Mouse (Mus musculus): Measurements from ENCODE around the gene Gm13030. TPM values are rescaled to one million over a fixed set of nuclear protein-coding genes. Genes with fewer than 3 reads are reported as not detected.
A peak's percentile ranks its signal among the peaks of the same experiment; 100 is the strongest.
"Not testable (repeated sequence)": the region's sequence is repeated elsewhere in the genome, so short reads cannot be mapped to it uniquely, and the experiment has no call there.

Gm13030 gene
- polyA plus RNA-seq, 1 experiment from 2014 or later, result not detected

- Histone ChIP-seq H3K9ac (ENCODE audit: low read depth, low read length) (no peak overlapping the region), H3K4me2 (ENCODE audit: low read length) (no peak overlapping the region), H3K36me3 (ENCODE audit: insufficient read depth, low read length) (peaks cover 32% of the 10 kb centered on the region), H3K4me1 (replicated peaks; ENCODE audit: insufficient read depth, low read length) (no peaks in the 10 kb centered on the region), H3K4me3 (replicated peaks; ENCODE audit: low read depth, low read length) (no peak overlapping the region), H3K9me3 (replicated peaks; ENCODE audit: low read length) (no peaks in the 10 kb centered on the region), H3K27ac (no peak overlapping the region), H3K27me3 (ENCODE audit: insufficient read depth, low read length) (no peaks in the 10 kb centered on the region)
- DNase-seq (ENCODE audit: low spot score) (no peak), ATAC-seq (replicated peaks; ENCODE audit: low FRiP score, low read depth) (no peak)
- TF ChIP-seq CTCF (IDR thresholded peaks at IDR 0.05; ENCODE audit: low read depth), result no peak
- 94% methylated on average over 18 of the region's 18 CpGs for WGBS
These were observed 32.0 kb upstream of the Gm13030 start for GRCm38 (mm10) chr4:138905624-138906337.

GRCm38 (mm10) chr4:138899361-138899760 lies 25.6 kb upstream of the Gm13030 start:
- Histone ChIP-seq H3K4me2 (ENCODE audit: low read length) (no peak overlapping the region), H3K27ac (no peak overlapping the region), H3K9me3 (replicated peaks; ENCODE audit: low read length) (no peaks in the 10 kb centered on the region), H3K4me1 (replicated peaks; ENCODE audit: insufficient read depth, low read length) (no peaks in the 10 kb centered on the region), H3K36me3 (ENCODE audit: insufficient read depth, low read length) (peaks cover 32% of the 10 kb centered on the region), H3K27me3 (ENCODE audit: insufficient read depth, low read length) (no peaks in the 10 kb centered on the region), H3K4me3 (replicated peaks; ENCODE audit: low read depth, low read length) (no peak overlapping the region), H3K9ac (ENCODE audit: low read depth, low read length) (no peak overlapping the region)
- 69% methylated on average over 7 of the region's 7 CpGs for WGBS
- ATAC-seq (replicated peaks; ENCODE audit: low FRiP score, low read depth) (no peak), DNase-seq (ENCODE audit: low spot score) (peak; percentile 14)
- TF ChIP-seq CTCF (IDR thresholded peaks at IDR 0.05; ENCODE audit: low read depth), result no peak

- not testable (repeated sequence) for H3K4me2 ChIP-seq (ENCODE audit: low read length); ATAC-seq (replicated peaks; ENCODE audit: low FRiP score, low read depth); H3K27me3 ChIP-seq (ENCODE audit: insufficient read depth, low read length); H3K9me3 ChIP-seq (replicated peaks; ENCODE audit: low read length); H3K27ac ChIP-seq; H3K4me1 ChIP-seq (replicated peaks; ENCODE audit: insufficient read depth, low read length); DNase-seq (ENCODE audit: low spot score); H3K4me3 ChIP-seq (replicated peaks; ENCODE audit: low read depth, low read length); H3K9ac ChIP-seq (ENCODE audit: low read depth, low read length)
- WGBS, result 90% methylated on average over 11 of the region's 11 CpGs
- peaks cover 23% of the 10 kb centered on the region for H3K36me3 ChIP-seq (ENCODE audit: insufficient read depth, low read length)
These were observed 20.0 kb upstream of the Gm13030 start for GRCm38 (mm10) chr4:138893789-138894188.

GRCm38 (mm10) chr4:138892655-138893054 lies 18.9 kb upstream of the Gm13030 start:
- Histone ChIP-seq H3K9ac (ENCODE audit: low read depth, low read length) (no peak overlapping the region), H3K4me1 (replicated peaks; ENCODE audit: insufficient read depth, low read length) (no peaks in the 10 kb centered on the region), H3K9me3 (replicated peaks; ENCODE audit: low read length) (no peaks in the 10 kb centered on the region), H3K36me3 (ENCODE audit: insufficient read depth, low read length) (peaks cover 21% of the 10 kb centered on the region), H3K27ac (no peak overlapping the region), H3K4me2 (ENCODE audit: low read length) (no peak overlapping the region), H3K4me3 (replicated peaks; ENCODE audit: low read depth, low read length) (no peak overlapping the region), H3K27me3 (ENCODE audit: insufficient read depth, low read length) (no peaks in the 10 kb centered on the region)
- DNase-seq (ENCODE audit: low spot score) (no peak), ATAC-seq (replicated peaks; ENCODE audit: low FRiP score, low read depth) (no peak)
- no peak for TF ChIP-seq CTCF (IDR thresholded peaks at IDR 0.05; ENCODE audit: low read depth)
- WGBS, result 59% methylated on average over 6 of the region's 6 CpGs

- H3K4me1 ChIP-seq (replicated peaks; ENCODE audit: insufficient read depth, low read length), result no peaks in the 10 kb centered on the region
- TF ChIP-seq CTCF (IDR thresholded peaks at IDR 0.05; ENCODE audit: low read depth), result no peak
- H3K27me3 ChIP-seq (ENCODE audit: insufficient read depth, low read length), result no peaks in the 10 kb centered on the region
- no peak overlapping the region for H3K27ac ChIP-seq
- WGBS, result 75% methylated on average over 8 of the region's 8 CpGs
- no peak overlapping the region for H3K4me3 ChIP-seq (replicated peaks; ENCODE audit: low read depth, low read length)
- ATAC-seq (replicated peaks; ENCODE audit: low FRiP score, low read depth) (no peak), DNase-seq (ENCODE audit: low spot score) (no peak)
- H3K4me2 ChIP-seq (ENCODE audit: low read length), result no peak overlapping the region
- peaks cover 6% of the 10 kb centered on the region; the same call in 1 of the 2 replicates for H3K36me3 ChIP-seq (ENCODE audit: insufficient read depth, low read length)
- no peaks in the 10 kb centered on the region for H3K9me3 ChIP-seq (replicated peaks; ENCODE audit: low read length)
- H3K9ac ChIP-seq (ENCODE audit: low read depth, low read length), result no peak overlapping the region
These were observed 15.9 kb upstream of the Gm13030 start for GRCm38 (mm10) chr4:138889635-138890034.

GRCm38 (mm10) chr4:138889165-138889564 lies 15.4 kb upstream of the Gm13030 start:
- no peak for TF ChIP-seq CTCF (IDR thresholded peaks at IDR 0.05; ENCODE audit: low read depth)
- H3K4me1 ChIP-seq (replicated peaks; ENCODE audit: insufficient read depth, low read length), result no peaks in the 10 kb centered on the region
- ATAC-seq (replicated peaks; ENCODE audit: low FRiP score, low read depth) (no peak), DNase-seq (ENCODE audit: low spot score) (no peak)
- WGBS, result 66% methylated on average over 7 of the region's 7 CpGs
- no peaks in the 10 kb centered on the region for H3K27me3 ChIP-seq (ENCODE audit: insufficient read depth, low read length)
- H3K9ac ChIP-seq (ENCODE audit: low read depth, low read length), result no peak overlapping the region
- H3K4me2 ChIP-seq (ENCODE audit: low read length), result no peak overlapping the region
- no peaks in the 10 kb centered on the region for H3K9me3 ChIP-seq (replicated peaks; ENCODE audit: low read length)
- H3K27ac ChIP-seq, result no peak overlapping the region
- H3K4me3 ChIP-seq (replicated peaks; ENCODE audit: low read depth, low read length), result no peak overlapping the region
- H3K36me3 ChIP-seq (ENCODE audit: insufficient read depth, low read length), result peaks cover 3% of the 10 kb centered on the region; the same call in 1 of the 2 replicates

Data from kidney, postnatal 0 days (tissue).